Mouse (Mus musculus): ENCODE measurements around the gene Faap24. TPM values are rescaled to one million over a fixed set of nuclear protein-coding genes. Genes with fewer than 3 reads are reported as not detected.

The Faap24 gene
- polyA plus RNA-seq, 1 experiment from 2014 or later, result 21.7 TPM

Other genes starting within 250 kb of the Faap24 start
- gene Slc7a10, start 210.5 kb downstream of the Faap24 start, polyA plus RNA-seq (2016; fragmentation: Nextera tagmentation; extraction: Ambion mirVana), result 1.0 and 1.2 TPM in 2 replicates
- gene Lrp3, start 181.3 kb downstream of the Faap24 start, polyA plus RNA-seq (2016; fragmentation: Nextera tagmentation; extraction: Ambion mirVana), result 19.3 and 20.7 TPM in 2 replicates
- 19.6 and 19.9 TPM in 2 replicates for gene Gpatch1, start 78.4 kb downstream of the Faap24 start, polyA plus RNA-seq (2016; fragmentation: Nextera tagmentation; extraction: Ambion mirVana)
- gene Rhpn2, start 62.7 kb downstream of the Faap24 start, polyA plus RNA-seq (2016; fragmentation: Nextera tagmentation; extraction: Ambion mirVana), result 1.4 and 1.5 TPM in 2 replicates
- gene Cep89, start 199 bp upstream of the Faap24 start, polyA plus RNA-seq (2016; fragmentation: Nextera tagmentation; extraction: Ambion mirVana), result 49.2 and 52.1 TPM in 2 replicates
- 0.13 TPM in 1 of 2 replicates, not detected in the other for gene Slc7a9, start 52.0 kb upstream of the Faap24 start, polyA plus RNA-seq (2016; fragmentation: Nextera tagmentation; extraction: Ambion mirVana)
- 0.11 and 0.55 TPM in 2 replicates for gene Tdrd12, start 140.9 kb upstream of the Faap24 start, polyA plus RNA-seq (2016; fragmentation: Nextera tagmentation; extraction: Ambion mirVana)
- 40.4 and 43.5 TPM in 2 replicates for gene Nudt19, start 159.5 kb upstream of the Faap24 start, polyA plus RNA-seq (2016; fragmentation: Nextera tagmentation; extraction: Ambion mirVana)
- 0.11 and 0.26 TPM in 2 replicates for gene Rgs9bp, start 188.7 kb upstream of the Faap24 start, polyA plus RNA-seq (2016; fragmentation: Nextera tagmentation; extraction: Ambion mirVana)
- gene Ankrd27, start 189.4 kb upstream of the Faap24 start, polyA plus RNA-seq (2016; fragmentation: Nextera tagmentation; extraction: Ambion mirVana), result 30.7 and 32.4 TPM in 2 replicates